Mouse (Mus musculus): ENCODE measurements at regions not wholly inside any gene's neighbourhood (a gene's known extent, or its start where the extent isn't known, plus 50 kb on each side); places are given as distances from the start of the nearest gene placed in this dataset.

DNA sequence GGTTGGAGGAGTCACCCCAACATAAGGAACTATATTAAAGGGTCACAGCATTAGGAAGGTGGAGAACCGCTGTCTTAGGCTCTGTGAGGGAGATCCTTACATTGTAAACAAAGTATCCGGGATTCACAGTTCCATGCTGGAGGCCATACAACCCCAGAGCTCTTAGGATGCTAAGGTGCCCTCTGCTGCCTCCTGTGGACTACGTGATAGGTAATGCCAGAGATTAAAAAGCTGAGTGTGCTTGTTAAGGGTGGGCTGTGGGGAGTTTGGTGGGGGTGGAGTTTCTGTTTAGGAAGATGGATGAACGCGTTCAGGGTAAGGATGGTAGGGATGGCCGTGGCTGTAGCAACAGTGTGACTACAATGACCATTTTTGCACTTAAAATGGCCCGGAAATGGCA, 148.4 kb upstream of the Ubl3 start:
- Histone ChIP-seq H3K27me3 (ENCODE audit: insufficient read depth, low read length) (no peaks in the 10 kb centered on the region), H3K27ac (ENCODE audit: low read depth) (no peak overlapping the region), H3K4me1 (ENCODE audit: insufficient read depth) (peaks cover 9% of the 10 kb centered on the region; the same call in 1 of the 2 replicates), H3K4me3 (ENCODE audit: low read depth, low read length) (no peak overlapping the region), H3K4me2 (ENCODE audit: low read depth, low read length) (no peak overlapping the region), H3K9ac (replicated peaks) (no peak overlapping the region), H3K36me3 (replicated peaks; ENCODE audit: insufficient read depth, low read length) (no peaks in the 10 kb centered on the region), H3K9me3 (ENCODE audit: low read length) (no peaks in the 10 kb centered on the region; the same call in 1 of the 2 replicates)
- DNase-seq (no peak), ATAC-seq (no peak)
- TF ChIP-seq CTCF (IDR thresholded peaks at IDR 0.05; ENCODE audit: low read depth) = no peak
- no peak for TF ChIP-seq EP300 (IDR thresholded peaks at IDR 0.05; ENCODE audit: low read depth)
- 85% methylated on average over 7 of the region's 7 CpGs for WGBS (ENCODE audit: insufficient replicate concordance)

DNA sequence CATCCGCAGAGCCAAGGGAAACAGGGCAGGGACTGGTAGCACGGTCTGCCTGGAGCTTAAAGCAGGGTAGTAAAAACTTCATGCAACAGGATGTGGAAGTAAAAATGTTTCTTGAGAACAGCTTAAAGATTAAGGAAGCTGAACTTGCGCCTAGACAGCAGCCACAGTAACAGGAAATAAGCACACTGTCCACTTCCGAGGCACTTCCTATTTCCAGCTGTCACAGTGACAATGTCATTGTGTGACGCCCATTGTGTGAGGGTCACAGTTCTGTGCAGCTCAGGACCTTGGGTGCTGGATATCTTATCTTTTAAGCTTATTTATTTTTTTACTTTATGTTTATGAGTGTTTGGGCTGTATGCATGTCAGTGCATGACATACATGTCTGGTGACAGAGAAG, 147.7 kb upstream of the Ubl3 start:
- whole genome bisulfite sequencing (ENCODE audit: insufficient replicate concordance) = 53% methylated on average over 5 of the region's 5 CpGs
- no peak overlapping the region for H3K9ac ChIP-seq (replicated peaks)
- DNase-seq (no peak), ATAC-seq (peak; percentile 55)
- H3K9me3 ChIP-seq (ENCODE audit: low read length) = no peaks in the 10 kb centered on the region; the same call in 1 of the 2 replicates
- H3K27ac ChIP-seq (ENCODE audit: low read depth) = 0 out of 2 replicates have a peak overlapping the region, but pooled peaks have one; percentile 5
- H3K4me3 ChIP-seq (ENCODE audit: low read depth, low read length) = no peak overlapping the region
- H3K27me3 ChIP-seq (ENCODE audit: insufficient read depth, low read length) = no peaks in the 10 kb centered on the region
- TF ChIP-seq CTCF (IDR thresholded peaks at IDR 0.05; ENCODE audit: low read depth) = no peak
- no peak for TF ChIP-seq EP300 (IDR thresholded peaks at IDR 0.05; ENCODE audit: low read depth)
- H3K4me1 ChIP-seq (ENCODE audit: insufficient read depth) = peaks cover 9% of the 10 kb centered on the region; the same call in 1 of the 2 replicates
- H3K36me3 ChIP-seq (replicated peaks; ENCODE audit: insufficient read depth, low read length) = no peaks in the 10 kb centered on the region
- H3K4me2 ChIP-seq (ENCODE audit: low read depth, low read length) = no peak overlapping the region

DNA sequence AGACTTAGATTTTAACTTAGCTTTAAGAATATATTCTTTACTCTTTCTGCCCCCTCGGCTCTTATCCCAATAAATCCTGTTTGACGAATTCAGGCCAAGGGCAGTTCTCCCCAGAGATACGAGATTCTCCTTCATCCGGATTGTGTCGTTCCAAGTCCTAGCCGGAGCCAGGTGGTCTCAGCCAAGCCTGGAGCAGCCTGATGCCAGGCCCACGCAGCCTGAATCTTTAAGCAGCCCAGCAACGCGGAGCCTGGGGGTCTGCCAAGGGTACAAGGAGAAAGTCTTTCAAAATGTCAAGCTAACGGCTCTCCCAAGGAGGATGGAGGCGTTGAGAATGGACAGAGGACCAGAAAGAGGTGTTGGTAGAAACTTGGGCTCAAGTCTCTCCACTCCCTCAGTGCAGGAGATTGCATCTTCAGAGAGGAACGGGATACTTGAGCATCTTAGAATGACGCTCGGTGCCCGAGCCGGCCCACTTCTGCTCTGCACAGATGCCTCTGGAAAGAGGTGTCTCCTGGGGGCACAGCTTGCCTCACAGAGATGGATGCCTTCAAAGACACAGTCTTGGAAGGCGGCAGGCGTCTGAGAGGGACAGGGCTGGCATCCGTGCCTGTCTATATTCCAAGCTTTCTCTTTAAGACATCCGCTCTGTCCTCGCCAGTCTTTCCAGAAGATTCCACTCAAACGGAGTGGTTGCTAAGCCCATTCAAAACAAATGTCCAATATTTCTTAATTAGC, 145.2 kb upstream of the Ubl3 start:
- ATAC-seq (no peak), DNase-seq (no peak)
- no peak overlapping the region for H3K4me3 ChIP-seq (ENCODE audit: low read depth, low read length)
- H3K36me3 ChIP-seq (replicated peaks; ENCODE audit: insufficient read depth, low read length) = no peaks in the 10 kb centered on the region
- H3K4me2 ChIP-seq (ENCODE audit: low read depth, low read length) = no peak overlapping the region
- no peak overlapping the region for H3K27ac ChIP-seq (ENCODE audit: low read depth)
- H3K27me3 ChIP-seq (ENCODE audit: insufficient read depth, low read length) = no peaks in the 10 kb centered on the region
- H3K4me1 ChIP-seq (ENCODE audit: insufficient read depth) = peaks cover 9% of the 10 kb centered on the region; the same call in 1 of the 2 replicates
- TF ChIP-seq EP300 (IDR thresholded peaks at IDR 0.05; ENCODE audit: low read depth) (no peak), CTCF (IDR thresholded peaks at IDR 0.05; ENCODE audit: low read depth) (no peak)
- no peaks in the 10 kb centered on the region; the same call in 1 of the 2 replicates for H3K9me3 ChIP-seq (ENCODE audit: low read length)
- 80% methylated on average over 22 of the region's 22 CpGs for WGBS (ENCODE audit: insufficient replicate concordance)
- no peak overlapping the region for H3K9ac ChIP-seq (replicated peaks)

DNA sequence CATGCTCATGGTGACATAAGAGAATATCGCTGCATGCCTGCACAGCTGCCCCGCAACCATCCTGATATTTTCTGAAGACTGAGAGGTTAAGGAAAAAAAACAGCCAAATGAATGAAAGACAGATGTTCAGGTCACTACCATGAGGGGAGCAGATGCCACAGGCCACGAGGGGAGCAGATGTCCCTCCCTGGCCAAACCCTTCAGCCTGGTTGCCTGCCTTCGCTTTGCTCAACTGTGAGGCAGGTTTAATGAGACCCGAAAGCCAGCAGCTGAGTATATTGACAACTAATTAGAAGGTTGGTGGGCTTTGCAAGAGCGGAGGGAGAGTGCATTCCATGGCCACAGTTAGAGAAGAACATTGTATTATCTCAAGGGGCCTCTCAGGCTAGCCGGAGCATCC, 141.8 kb upstream of the Ubl3 start:
- TF ChIP-seq EP300 (IDR thresholded peaks at IDR 0.05; ENCODE audit: low read depth) = no peak
- TF ChIP-seq CTCF (IDR thresholded peaks at IDR 0.05; ENCODE audit: low read depth) = no peak
- no peak for DNase-seq
- Histone ChIP-seq H3K9me3 (ENCODE audit: low read length) (no peaks in the 10 kb centered on the region), H3K4me3 (ENCODE audit: low read depth, low read length) (no peak overlapping the region), H3K36me3 (replicated peaks; ENCODE audit: insufficient read depth, low read length) (no peaks in the 10 kb centered on the region), H3K4me1 (ENCODE audit: insufficient read depth) (0 out of 2 replicates have a peak, but pooled peaks cover 3% of the 10 kb centered on the region), H3K27me3 (ENCODE audit: insufficient read depth, low read length) (no peaks in the 10 kb centered on the region), H3K4me2 (ENCODE audit: low read depth, low read length) (no peak overlapping the region), H3K27ac (ENCODE audit: low read depth) (no peak overlapping the region), H3K9ac (replicated peaks) (no peak overlapping the region)
- no peak for ATAC-seq
- WGBS (ENCODE audit: insufficient replicate concordance) = 84% methylated on average over 7 of the region's 7 CpGs

DNA sequence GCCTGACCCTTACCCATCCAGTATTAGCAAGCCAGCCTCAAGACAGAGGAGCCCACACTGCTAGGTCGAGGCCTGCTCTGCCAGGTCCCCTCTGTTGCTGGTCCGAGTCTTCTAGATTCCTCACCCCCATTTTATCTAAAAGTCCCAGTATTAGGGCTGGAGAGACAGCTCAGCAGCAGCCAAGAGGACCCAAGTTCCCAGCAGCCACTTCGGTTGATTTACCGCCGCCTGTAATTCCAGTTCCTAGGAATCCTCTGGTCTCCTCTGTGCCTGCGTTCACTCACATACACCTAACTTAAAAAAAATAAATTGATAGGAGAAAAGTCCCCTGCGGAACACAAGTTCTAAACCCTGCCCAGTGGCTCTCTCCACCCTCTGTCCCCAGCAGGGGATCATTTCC, 138.9 kb upstream of the Ubl3 start:
- TF ChIP-seq EP300 (IDR thresholded peaks at IDR 0.05; ENCODE audit: low read depth) = no peak
- no peak for TF ChIP-seq CTCF (IDR thresholded peaks at IDR 0.05; ENCODE audit: low read depth)
- 83% methylated on average over 7 of the region's 7 CpGs for WGBS (ENCODE audit: insufficient replicate concordance)

DNA sequence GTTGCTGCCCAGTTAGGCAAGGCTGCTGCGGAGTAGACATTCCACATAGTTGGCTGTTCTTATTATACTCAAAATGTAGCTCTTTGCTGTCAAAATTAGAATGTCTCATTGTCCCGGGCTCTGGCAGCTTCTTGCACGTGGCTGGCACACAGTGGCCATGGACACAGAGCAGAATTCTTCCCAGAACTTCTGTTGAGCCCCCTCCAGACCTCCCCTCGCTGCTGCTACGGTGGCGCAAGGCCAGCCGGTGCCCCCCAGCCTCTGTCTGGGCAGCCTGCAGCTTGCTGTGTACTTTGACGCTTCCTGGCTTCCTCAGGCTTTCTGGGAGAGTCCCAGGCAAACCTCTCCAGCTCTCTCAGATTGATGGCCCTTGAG, 138.2 kb upstream of the Ubl3 start:
- WGBS (ENCODE audit: insufficient replicate concordance) = 66% methylated on average over 8 of the region's 8 CpGs
- TF ChIP-seq CTCF (IDR thresholded peaks at IDR 0.05; ENCODE audit: low read depth) = no peak
- TF ChIP-seq EP300 (IDR thresholded peaks at IDR 0.05; ENCODE audit: low read depth) = no peak
- ATAC-seq (no peak), DNase-seq (no peak)
- no peaks in the 10 kb centered on the region for H3K27me3 ChIP-seq (ENCODE audit: insufficient read depth, low read length)
- no peak overlapping the region for H3K27ac ChIP-seq (ENCODE audit: low read depth)
- H3K4me3 ChIP-seq (ENCODE audit: low read depth, low read length) = no peak overlapping the region
- no peaks in the 10 kb centered on the region for H3K36me3 ChIP-seq (replicated peaks; ENCODE audit: insufficient read depth, low read length)
- no peaks in the 10 kb centered on the region for H3K4me1 ChIP-seq (ENCODE audit: insufficient read depth)
- H3K9me3 ChIP-seq (ENCODE audit: low read length) = no peaks in the 10 kb centered on the region
- H3K4me2 ChIP-seq (ENCODE audit: low read depth, low read length) = no peak overlapping the region
- no peak overlapping the region for H3K9ac ChIP-seq (replicated peaks)

More for the DNA sequence above, 138.9 kb upstream of the Ubl3 start:
- Histone ChIP-seq H3K9me3 (ENCODE audit: low read length) (no peaks in the 10 kb centered on the region), H3K4me1 (ENCODE audit: insufficient read depth) (no peaks in the 10 kb centered on the region), H3K4me3 (ENCODE audit: low read depth, low read length) (no peak overlapping the region), H3K9ac (replicated peaks) (no peak overlapping the region), H3K27ac (ENCODE audit: low read depth) (no peak overlapping the region), H3K27me3 (ENCODE audit: insufficient read depth, low read length) (no peaks in the 10 kb centered on the region), H3K36me3 (replicated peaks; ENCODE audit: insufficient read depth, low read length) (no peaks in the 10 kb centered on the region), H3K4me2 (ENCODE audit: low read depth, low read length) (no peak overlapping the region)
- ATAC-seq (no peak), DNase-seq (no peak)
